Mouse (Mus musculus) gastrocnemius, postnatal 10 days (tissue): ENCODE data around the gene Olfr764-ps1. TPM values are rescaled to one million over a fixed set of nuclear protein-coding genes. Genes with fewer than 3 reads are reported as not detected.
"Not testable (repeated sequence)": the region's sequence is repeated elsewhere in the genome, so short reads cannot be mapped to it uniquely, and the experiment has no call there.

Source experiments
- DNase-seq: peaks from one replicate; pipeline ENCODE4 v3.0.0; 2021; ENCODE audit warnings: mixed read lengths
- long read RNA-seq, 2 experiments: library from polyadenylated mRNA; stranded (forward); transcript quantifications; one replicate each; pipeline ENCODE4 v2.0.0; 2021
- total RNA-seq, 2 experiments: library from RNA; stranded (reverse); gene quantifications; 2 replicates each; pipeline ENCODE4 v1.2.3; 2021

Gene Olfr764-ps1
- not detected for total RNA-seq
- long read RNA-seq, experiment 1, result 0 reads
- long read RNA-seq, experiment 2, result 0 reads

DNA sequence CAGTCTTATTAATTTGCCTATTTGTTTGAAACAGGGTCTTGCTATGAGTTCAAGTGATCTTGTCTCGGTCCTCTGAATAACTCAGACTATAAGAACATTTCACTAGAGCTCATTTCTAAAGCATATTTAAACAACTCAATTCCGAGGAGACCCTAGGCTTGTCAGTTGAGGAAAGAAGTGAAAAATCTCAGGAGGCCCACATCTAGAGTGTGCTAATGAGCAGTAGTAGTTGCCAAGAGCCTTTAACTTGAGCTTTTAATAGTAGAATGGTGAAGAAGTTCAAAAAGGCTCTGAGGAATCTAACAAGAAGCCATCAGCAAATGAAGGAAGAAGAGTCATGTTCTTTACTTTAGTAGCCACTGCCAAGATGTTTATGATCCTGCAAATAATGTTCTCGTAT, at the start of gene Olfr764-ps1:
TSS of gene Olfr764-ps1 (minus strand) at position 101 of the 400 bp plus-strand sequence.
- DNase-seq, result no peak

DNA sequence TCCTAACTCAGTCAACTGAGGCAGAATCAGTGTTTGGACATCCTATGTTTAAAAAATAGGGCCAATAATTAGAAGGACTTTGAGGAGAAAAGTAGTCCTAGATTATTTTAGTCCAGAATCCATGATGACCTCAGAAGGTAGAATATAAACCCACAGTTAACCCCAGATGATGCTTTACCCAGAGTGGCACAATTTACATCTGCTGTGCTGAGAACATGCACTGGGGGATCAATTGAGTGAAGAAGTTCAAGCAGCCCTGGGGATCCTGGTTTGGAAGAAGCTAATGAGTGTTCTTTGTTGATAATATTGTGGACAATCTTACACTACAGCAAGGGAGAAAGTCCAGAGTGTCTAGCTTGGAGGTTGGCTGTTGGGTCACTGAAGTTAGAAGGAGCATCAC, 43.1 kb upstream of the Olfr764-ps1 start, which contains the start of gene Olfr767:
TSS of gene Olfr767 (minus strand) at position 101 of the 400 bp plus-strand sequence.
- DNase-seq, result not testable (repeated sequence)

DNA sequence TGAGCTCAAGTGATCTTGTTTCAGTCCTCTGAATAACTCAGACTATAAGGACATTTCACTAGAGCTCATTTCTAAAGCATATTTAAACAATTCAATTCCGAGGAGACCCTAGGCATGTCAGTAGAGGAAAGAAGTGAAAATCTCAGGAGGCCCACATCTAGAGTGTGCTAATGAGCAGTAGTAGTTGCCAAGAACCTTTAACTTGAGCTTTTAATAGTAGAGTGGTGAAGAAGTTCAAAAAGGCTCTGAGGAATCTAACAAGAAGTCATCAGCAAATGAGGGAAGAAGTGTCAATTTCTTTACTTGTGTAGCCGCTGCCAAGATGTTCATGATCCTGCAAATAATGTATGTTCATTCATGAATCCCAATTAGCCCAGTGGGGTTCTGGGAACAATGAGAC, 29.2 kb upstream of the Olfr764-ps1 start, which contains the start of gene Olfr766-ps1:
TSS of gene Olfr766-ps1 (minus strand) at position 101 of the 400 bp plus-strand sequence.
- DNase-seq, result no peak

- not testable (repeated sequence) for DNase-seq
These were observed 10.2 kb upstream of the Olfr764-ps1 start, which contains the start of gene Olfr765 for GRCm38 (mm10) chr10:129049898-129050297. Olfr765 (minus strand) TSS chr10:129049998.

DNA sequence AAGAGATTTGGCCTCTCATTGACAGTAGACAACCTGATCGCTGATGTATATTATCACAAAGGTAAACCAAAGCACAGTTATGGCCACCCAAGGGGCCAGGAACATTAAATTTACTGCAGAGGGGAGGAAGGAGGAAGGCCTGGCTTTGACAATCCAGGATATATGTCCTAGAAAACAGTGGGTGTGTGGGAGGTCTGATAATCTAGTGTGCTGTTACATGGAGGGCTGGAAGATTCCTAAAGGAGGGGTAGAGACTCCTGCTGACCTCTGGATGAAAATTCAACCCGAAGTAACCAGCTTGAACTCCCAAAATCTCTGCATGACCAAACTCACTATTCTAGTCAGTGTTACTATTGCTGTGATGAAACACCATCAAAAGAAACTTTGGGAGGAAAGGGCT, 11.4 kb downstream of the Olfr764-ps1 start:
- no peak for DNase-seq

DNA sequence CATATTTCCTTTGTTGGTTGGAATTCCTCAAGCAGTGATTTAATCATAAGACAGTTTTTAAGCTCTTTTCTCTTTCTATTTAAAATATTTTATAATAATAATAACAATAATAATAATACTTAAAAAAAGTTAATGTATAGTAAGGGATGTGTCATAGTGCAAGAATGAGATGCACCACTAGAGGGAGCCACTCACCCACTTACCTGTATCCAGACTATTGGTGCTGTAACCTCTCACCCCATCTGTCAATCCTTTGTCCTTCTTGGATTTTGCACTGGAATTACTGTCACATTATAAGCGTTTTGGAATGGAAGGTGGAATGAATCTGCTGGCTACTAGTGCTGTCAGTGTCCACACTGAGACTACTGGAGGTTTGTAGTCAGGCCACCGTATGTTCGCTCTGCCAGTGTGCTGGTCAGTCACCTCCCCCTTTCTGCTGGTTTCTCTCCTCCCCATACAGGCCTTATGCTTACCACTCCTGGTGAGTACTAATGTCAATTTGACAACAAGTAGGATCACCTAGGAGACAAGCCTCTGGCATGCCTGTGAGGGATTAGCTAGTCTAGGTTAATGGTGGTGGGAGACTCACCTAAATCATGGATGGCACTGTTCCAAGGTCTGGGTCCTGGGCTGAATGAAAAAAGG, 13.6 kb downstream of the Olfr764-ps1 start:
- peak; percentile 15 for DNase-seq

GRCm38 (mm10) chr10:129023319-129023718, 16.4 kb downstream of the Olfr764-ps1 start:
- no peak for DNase-seq

- DNase-seq, result no peak
These were observed 25.2 kb downstream of the Olfr764-ps1 start for GRCm38 (mm10) chr10:129014477-129014876.

GRCm38 (mm10) chr10:129011511-129011910, 28.2 kb downstream of the Olfr764-ps1 start:
- DNase-seq, result not testable (repeated sequence)

DNA sequence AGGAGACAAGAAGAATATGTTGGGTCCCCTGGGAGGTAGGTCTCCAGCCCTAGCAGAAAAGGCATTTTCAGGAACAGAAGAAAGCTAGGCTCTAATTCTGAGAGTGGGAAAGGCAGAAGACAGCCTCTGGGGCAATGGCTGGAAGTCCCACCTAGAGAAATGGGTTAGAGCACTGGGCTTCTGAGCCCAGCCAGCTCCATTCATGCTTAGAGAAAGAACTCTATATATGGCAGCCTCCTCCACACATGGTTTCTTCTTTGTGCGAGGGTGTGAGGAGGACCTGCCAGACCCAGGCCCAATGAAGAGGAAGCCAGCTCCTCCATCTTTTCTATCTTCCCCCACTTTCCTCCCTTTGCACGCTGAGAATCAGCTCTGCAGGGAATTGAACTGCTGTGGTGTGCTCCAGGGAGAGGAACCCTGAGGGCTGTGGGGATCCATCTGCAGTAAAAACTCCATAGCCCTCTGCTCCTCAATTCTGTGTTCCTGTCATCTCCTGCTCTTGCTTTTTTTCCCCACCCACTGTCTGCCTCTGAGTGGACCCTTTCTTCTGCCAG, 29.3 kb downstream of the Olfr764-ps1 start, which contains the start of gene Olfr763:
TSS of gene Olfr763 (plus strand) at position 504 of the 554 bp plus-strand sequence.
- DNase-seq, result no peak

GRCm38 (mm10) chr10:129004032-129004920, 35.4 kb downstream of the Olfr764-ps1 start:
- no peak for DNase-seq

DNA sequence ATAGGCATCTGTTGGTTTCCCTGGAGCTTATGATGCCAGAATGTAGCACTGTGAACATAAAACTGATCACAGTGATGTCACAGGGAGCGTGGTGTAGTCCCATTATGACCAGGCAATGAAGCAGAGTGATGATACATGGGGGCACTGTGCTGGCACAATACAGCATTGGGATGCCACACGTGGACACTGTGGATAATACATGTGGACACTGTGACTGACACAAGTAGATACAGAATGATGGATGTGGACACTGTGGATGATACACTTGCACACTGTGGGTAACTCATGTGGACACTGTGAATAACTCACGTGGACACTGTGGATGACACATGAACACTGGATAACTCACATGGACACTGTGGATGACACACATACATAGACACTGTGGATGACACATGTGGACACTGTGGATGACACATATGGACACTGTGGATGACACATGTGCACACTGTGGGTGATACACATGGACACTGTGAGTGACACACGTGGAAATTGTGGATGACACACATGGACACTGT, 43.1 kb downstream of the Olfr764-ps1 start:
- DNase-seq, result no peak

DNA sequence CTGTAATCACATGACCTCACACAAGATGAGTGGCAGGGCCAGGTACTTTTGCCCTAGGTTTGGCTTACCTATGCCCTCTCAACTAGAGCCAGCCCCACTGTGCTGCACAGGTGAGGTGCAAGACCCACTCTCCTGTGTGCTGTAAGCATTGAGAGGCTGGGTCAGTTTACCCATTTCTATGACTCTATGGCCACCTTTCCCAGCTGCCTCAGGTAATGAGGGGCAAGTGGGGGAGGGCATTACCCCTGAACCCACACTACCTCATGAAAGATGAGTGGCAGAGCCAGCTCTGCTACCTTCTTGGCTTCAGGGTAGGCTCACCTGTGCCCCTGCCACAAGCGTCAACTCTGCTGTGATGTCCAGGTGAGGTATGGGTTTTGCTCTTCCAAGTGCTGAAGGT, 43.9 kb downstream of the Olfr764-ps1 start:
- no peak for DNase-seq

DNA sequence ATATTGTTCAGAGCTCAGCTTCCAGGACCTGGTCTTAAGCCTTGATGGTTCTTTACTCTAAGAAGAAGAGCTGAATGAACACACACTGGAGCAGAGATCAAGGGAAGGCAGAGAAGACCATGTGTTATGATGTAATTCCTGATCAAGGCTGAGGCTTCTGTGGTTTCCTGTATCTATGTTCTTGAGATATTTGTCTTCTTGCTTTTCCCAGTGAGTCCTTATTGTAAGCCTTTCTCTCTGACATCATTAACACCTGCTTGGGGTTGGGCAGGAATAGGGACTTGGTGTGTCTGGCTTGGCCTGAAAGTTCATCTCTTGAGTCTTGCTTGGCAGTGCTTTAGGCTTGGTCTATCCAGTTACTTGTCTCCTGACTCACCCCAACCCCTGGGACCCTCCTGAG, 48.7 kb downstream of the Olfr764-ps1 start:
- no peak for DNase-seq

- DNase-seq, result not testable (repeated sequence)
These were observed 49.4 kb downstream of the Olfr764-ps1 start for GRCm38 (mm10) chr10:128990129-128990850.

GRCm38 (mm10) chr10:128989131-128989530, 50.6 kb downstream of the Olfr764-ps1 start, which contains the start of gene Olfr9:
Olfr9 (plus strand) TSS chr10:128989431.
- not testable (repeated sequence) for DNase-seq

Other genes with a start within 250 kb of the Olfr764-ps1 start
- 1 to 10 TPM; 2.8 to 3.8 TPM for gene Mmp19, start 249.0 kb downstream of the Olfr764-ps1 start, total RNA-seq
- 10 to 100 TPM; 28.9 to 34.6 TPM for gene Dnajc14, start 235.8 kb downstream of the Olfr764-ps1 start, total RNA-seq
- gene Tmem198b, start 235.5 kb downstream of the Olfr764-ps1 start, total RNA-seq, result 10 to 100 TPM in 1 of 2 experiments, 1 to 10 TPM in 1; 7.4 to 10.8 TPM
- 10 to 100 TPM; 45.3 to 45.4 TPM for gene Sarnp, start 222.6 kb downstream of the Olfr764-ps1 start, total RNA-seq
- gene Ormdl2, start 218.3 kb downstream of the Olfr764-ps1 start, total RNA-seq, result 1 to 10 TPM; 7.5 to 8.8 TPM
- 1 to 10 TPM; 8.2 to 9.5 TPM for gene Gdf11, start 148.2 kb downstream of the Olfr764-ps1 start, total RNA-seq
- gene Cd63, start 138.9 kb downstream of the Olfr764-ps1 start, total RNA-seq, result 100 to 1,000 TPM; 198 to 258 TPM
- 10 to 100 TPM in 1 of 2 experiments, 1 to 10 TPM in 1; 8.2 to 12.5 TPM for gene Rdh5, start 117.0 kb downstream of the Olfr764-ps1 start, total RNA-seq
- 100 to 1,000 TPM; 201 to 210 TPM for gene Bloc1s1, start 115.9 kb downstream of the Olfr764-ps1 start, total RNA-seq
- gene Itga7, start 106.1 kb downstream of the Olfr764-ps1 start, total RNA-seq, result 100 to 1,000 TPM; 125 to 127 TPM
- gene Mettl7b, start 78.9 kb downstream of the Olfr764-ps1 start, total RNA-seq, result under 1 TPM in 1 of 2 experiments, not detected in 1; 0.19 TPM
- gene Olfr9, start 50.5 kb downstream of the Olfr764-ps1 start, total RNA-seq, result not detected
- not detected for gene Olfr763, start 29.1 kb downstream of the Olfr764-ps1 start, total RNA-seq
- gene Olfr765, start 10.1 kb upstream of the Olfr764-ps1 start, total RNA-seq, result not detected
- not detected for gene Olfr766-ps1, start 29.1 kb upstream of the Olfr764-ps1 start, total RNA-seq
- gene Olfr767, start 43.0 kb upstream of the Olfr764-ps1 start, total RNA-seq, result not detected
- not detected for gene Olfr768, start 59.5 kb upstream of the Olfr764-ps1 start, total RNA-seq
- not detected for gene Olfr769, start 78.0 kb upstream of the Olfr764-ps1 start, total RNA-seq
- not detected for gene Olfr770, start 99.1 kb upstream of the Olfr764-ps1 start, total RNA-seq
- not detected for gene Olfr771, start 124.9 kb upstream of the Olfr764-ps1 start, total RNA-seq
- gene Olfr772, start 138.0 kb upstream of the Olfr764-ps1 start, total RNA-seq, result not detected
- gene Olfr773, start 147.5 kb upstream of the Olfr764-ps1 start, total RNA-seq, result not detected
- gene Olfr774, start 196.3 kb upstream of the Olfr764-ps1 start, total RNA-seq, result not detected
- not detected for gene Olfr775, start 208.5 kb upstream of the Olfr764-ps1 start, total RNA-seq
- not detected for gene Olfr776, start 219.2 kb upstream of the Olfr764-ps1 start, total RNA-seq
- gene Olfr777, start 231.6 kb upstream of the Olfr764-ps1 start, total RNA-seq, result not detected